Mouse (Mus musculus): ENCODE measurements around the gene Dab1. TPM values are rescaled to one million over a fixed set of nuclear protein-coding genes. Genes with fewer than 3 reads are reported as not detected.
A peak's percentile ranks its signal among the peaks of the same experiment; 100 is the strongest.

Gene Dab1
- 100 to 1,000 TPM; 132 to 158 TPM for total RNA-seq (2021)

DNA sequence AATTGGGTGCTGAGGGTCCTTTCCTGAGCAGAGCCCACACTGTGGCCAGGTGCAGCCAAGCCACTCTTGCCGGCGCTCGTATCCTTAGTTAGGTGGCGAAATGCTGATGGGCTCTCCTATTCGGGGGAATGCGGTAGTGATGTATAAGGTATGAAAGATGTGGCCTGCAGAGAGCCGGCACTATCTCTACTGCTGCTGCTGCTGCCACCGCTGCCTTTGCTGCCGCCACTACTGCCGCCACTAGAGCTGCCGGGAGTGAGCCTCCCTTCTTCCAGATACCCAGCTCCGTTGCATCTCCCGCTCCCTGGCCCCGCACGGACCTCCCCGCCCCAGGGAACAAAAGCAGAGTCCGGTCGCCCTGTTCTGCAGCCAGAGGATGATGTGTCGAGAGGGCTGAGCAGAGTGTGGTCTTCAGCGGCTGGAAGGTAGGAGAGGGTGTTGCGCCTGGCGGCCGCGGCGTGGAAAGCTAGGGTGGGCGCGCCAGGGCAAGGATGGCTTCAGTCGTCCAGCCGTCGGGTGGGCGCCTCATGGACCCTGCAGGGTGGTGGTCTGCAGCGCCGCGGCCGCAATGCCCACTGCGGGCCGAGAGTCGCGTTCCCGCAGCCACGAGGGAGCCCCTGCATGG, at the start of gene Dab1:
Dab1 (plus strand) TSS at position 39 of the 625 bp plus-strand sequence.
- DNase-seq (ENCODE audit: extremely low spot score in 1 of 2, low spot score in 1 of 2) = peak; percentile 62 to 64

DNA sequence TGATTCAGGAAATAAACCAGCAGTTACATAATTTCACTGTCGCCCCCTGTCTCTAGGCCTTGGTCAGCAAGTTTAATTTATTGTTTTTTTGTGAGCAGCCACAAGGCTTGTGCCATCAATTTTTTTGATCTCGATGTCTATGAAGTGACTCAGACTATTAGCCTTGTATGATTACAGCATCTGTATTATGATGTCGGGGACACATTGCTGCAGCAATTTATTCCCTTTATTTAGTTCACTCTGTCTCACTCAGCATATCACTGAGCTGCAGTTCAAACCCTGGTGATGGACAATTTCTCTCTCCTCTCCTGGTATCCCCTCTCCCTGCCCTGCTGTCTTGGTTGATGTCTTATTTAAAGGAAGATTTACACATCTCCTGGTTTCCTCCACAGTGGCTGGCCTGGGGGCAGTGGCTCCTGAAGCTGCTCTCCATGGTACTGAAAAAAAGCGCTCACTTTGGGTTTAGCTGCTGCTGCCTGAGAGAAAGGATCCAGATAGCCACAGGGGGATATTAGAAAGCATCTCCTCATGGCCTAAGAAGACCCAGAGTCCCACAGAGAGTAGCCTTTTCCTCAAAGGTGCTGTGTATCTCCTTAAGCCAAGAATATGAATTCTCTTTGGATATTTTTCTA, 47.3 kb upstream of the Dab1 start:
- DNase-seq (ENCODE audit: extremely low spot score in 1 of 2, low spot score in 1 of 2) = no peak

DNA sequence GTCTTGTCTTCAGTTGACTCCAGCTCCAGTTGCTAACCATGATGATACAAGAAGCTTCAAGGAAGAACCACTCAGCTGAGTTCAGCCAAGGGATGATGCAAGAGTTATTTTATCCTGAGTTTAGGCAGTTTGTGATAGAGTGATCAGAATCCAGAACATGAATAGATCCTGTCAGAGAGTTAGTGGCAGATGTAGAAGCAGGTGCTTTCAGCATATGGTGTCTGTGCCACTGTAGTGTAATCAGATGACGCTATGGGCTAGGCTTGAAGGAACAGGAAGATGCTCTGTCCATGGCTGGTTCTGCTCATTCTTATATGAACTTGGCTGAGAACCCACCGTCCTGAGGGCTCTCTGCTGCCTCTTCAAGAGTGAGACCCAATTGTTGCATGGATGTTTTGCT, 43.6 kb upstream of the Dab1 start:
- peak in 1 of 2 experiments; percentile 37 for DNase-seq (ENCODE audit: extremely low spot score in 1 of 2, low spot score in 1 of 2)

DNA sequence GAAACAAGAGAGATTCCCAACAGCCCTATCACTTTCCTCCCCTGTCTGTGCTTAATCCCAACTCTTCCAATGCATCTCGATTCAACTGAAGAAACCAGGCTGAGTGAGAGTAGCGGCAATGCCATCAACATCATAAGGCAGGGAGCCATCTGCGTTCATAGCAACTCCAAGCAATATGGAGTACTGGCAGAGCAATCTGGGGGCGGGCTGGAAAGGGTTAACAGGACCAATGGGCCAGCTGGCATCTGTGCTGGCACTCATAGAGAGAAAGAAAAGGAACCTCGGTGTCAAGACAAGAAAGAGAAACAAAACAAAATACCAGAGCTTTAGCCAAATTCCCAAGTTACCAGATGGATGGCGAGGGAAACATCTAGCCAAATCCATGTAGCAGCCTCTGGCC, 42.9 kb upstream of the Dab1 start:
- DNase-seq (ENCODE audit: extremely low spot score in 1 of 2, low spot score in 1 of 2) = no peak

DNA sequence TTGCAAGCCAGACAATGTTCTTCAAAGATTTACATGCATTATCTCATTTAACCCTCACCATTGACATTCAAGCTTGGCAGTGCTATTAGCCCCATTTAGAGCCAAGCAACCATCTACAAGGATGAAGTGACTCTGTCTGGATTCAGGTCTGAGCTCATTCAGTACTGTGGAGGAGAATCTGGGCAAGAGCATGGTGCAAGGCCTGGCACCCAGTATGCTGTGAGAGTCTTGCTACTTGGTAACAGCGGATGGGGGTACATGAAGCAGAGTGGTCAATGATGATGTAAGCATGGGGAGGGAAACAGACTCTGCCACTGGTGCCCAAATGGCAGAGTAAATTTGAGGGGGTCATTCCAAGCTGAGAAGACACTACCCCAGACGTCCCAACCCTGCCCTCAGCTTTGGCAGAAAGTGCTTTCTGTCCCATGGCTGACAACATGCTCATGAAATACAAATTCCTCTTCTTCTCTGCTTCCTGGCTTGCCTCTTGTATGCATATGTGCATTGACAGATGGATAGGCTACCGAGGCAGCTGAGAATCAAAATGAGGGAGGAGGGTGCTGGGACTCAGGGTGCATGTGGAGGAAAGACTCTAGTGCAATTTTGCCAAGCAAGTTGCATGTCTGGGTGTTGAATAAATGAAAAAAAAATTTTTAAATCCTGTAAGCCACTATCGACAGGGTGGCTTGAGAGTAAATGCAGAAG, 41.9 kb upstream of the Dab1 start:
- DNase-seq (ENCODE audit: extremely low spot score in 1 of 2, low spot score in 1 of 2) = peak in 1 of 2 experiments; percentile 36

DNA sequence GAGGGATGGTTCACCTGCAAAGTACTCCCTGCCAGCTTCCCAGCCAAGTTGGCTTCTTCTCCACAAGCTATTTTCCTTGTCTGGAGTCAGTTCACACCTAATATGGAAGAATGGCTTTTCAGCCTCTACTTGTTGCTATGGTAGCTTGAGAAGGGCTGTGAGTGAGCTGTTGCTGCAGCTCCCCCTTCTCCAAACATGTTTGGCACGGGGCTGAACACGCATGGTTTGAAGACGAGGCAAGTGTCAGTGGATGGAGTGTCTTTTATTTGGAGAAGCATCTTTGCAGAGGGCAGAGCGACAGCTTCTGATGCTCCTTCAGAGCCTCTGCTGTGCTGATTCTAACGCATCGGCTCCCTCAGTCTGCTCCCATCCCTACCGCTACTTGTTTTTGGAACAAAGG, 41.3 kb upstream of the Dab1 start:
- DNase-seq (ENCODE audit: extremely low spot score in 1 of 2, low spot score in 1 of 2) = peak; percentile 27 to 33

DNA sequence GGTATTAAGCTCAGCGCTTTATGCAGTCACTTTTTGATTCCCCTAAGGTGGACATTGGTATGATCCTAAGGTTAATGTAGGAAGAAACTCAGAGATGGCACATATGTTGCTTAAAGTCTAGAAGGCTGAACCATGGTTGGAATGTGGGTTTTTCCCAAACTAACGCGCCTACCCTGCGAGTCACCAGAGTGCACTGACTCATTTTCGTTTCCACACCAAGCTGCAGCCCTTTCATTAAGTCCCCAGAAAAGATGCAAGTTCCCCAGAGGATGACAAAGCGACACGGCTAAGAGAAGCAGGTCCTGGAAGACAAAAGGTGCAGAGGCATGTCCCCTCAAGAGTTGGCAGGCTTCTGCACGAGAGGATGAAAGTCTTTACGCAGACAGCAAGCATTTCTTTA, 39.1 kb upstream of the Dab1 start:
- no peak for DNase-seq (ENCODE audit: extremely low spot score in 1 of 2, low spot score in 1 of 2)

DNA sequence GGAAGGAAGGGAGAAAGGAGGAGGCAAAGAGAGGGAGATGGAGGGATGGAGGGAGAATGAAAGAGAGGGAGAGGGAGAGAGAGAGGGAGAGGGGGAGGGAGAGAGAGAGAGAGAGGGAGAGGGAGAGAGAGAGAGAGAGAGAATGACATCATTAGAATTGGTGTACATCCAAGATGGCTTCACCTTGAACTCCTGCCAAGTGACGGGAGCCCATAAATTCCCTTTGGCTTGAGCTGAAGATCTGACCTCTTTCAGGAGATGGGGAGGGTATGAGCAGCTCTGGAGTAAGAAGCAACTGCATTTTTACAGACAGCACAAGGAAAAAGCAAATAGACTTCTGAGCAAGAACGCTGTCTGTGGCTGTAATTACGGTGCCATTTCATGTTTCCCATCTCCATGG, 4.1 kb upstream of the Dab1 start:
- no peak for DNase-seq (ENCODE audit: extremely low spot score in 1 of 2, low spot score in 1 of 2)

DNA sequence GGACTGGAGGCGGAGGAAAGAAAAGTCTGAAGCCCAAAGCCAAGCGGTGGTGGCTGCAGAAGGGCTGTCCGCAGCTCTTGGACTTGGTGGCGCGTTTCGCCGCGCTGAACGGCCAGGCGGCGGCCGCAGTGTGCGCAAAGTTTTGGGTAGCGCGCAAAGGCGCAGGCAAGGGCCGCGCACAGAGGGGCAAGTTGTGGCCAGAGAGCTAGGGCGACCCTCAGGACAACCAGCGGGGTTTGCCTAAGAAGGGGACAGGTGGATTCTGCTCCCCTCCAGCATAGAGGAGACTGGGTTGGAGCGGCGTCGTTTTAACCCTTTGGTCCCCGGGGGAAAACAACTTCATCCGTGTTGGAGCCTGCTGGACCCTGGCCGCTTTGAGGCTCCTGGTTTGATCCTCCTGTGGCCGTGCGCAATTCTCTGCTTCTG, 800 bp downstream of the Dab1 start:
- peak; percentile 29 to 58 for DNase-seq (ENCODE audit: extremely low spot score in 1 of 2, low spot score in 1 of 2)

DNA sequence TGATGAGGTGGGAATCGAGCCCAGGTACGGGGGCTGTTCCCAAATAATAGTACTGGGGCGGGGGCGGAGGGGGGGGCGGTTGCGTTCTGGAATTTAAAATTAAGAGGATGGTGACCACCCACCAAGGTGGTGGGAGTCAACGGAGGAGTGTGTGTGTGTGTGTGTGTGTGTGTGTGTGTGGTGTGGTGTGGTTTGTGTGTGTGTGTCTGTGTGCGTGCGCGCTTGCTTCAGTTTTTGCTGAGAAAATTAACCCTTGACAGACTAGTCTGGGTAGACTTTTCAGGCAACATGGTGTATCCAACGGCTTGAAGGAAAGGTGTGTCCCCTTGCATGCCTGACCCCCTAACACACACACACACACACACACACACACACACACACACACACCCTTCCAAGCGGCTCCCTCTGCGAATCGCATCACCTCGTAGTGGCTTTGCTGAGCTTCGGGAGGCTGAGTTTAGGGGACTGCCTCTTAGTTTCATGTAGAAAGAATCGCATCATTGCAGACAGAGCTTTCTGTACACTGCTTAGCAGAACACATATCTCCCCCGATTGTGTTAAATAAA, 1.5 kb downstream of the Dab1 start:
- DNase-seq (ENCODE audit: extremely low spot score in 1 of 2, low spot score in 1 of 2) = no peak

DNA sequence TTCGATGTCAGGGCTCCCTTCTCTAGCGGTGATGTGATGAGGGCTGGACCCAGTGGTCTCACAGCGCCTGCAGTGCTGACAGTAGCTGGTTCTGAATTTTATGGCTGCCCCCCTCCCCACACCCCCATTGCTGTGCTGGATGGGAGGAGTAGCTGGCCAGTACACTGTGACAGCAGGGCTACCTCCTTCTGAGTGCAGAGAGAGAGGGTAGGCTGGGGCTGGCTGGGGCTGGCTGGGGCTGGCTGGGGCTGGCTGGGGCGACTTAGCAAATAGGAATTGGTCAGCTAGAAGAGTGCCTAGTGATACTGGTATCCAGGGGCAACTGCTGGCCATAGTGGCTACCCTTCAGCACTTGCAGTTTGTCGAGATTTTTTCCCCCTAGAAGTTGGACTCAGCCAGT, 2.4 kb downstream of the Dab1 start:
- DNase-seq (ENCODE audit: extremely low spot score in 1 of 2, low spot score in 1 of 2) = no peak

DNA sequence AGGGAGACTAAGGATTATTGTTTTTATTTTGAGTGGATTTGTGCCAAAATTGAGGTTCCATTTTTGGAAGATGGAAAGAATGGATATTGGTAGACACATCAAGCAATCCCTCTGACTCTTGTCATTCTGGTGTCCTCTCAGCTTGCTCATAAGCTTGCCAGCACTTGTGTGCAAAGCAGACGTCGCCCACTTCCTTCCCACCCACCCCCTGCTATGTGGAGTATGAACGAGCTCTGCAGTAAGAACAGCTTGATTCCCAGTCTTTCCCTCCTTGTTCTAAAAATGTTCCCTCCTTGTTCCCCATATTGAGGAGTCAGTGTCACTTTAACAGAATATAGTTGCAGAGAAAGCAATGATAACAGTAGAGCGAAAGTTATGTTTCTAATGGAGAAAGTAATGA, 11.0 kb downstream of the Dab1 start:
- DNase-seq (ENCODE audit: extremely low spot score in 1 of 2, low spot score in 1 of 2) = no peak

DNA sequence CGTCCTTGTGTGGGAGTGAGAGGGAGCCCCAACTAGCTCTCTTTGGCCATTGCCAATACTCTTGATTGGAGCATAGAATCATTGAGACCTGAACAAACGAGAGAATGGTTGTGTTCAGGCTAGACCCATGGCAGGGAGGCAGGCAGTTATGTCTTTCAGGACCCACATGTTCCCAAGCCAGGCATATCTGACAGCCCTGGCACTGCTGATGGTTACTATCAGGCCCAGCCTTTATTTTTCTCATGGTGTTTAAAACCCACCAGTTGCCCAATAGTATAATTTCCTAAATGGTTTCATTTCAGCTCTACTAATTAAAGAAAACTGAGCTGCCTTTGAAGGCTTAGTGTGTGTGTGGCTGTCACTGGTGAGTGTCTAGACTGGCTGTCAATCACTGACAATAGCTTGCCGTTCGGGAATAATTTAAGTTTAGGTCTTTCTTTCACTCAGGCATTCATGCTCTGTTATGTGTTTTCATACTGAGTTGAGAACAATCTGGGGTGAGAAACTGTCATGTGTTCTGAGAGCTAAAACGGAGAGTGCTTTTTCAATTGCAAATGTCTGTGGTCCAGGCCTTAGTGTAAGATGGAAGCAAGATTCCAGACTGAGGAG, 17.1 kb downstream of the Dab1 start:
- no peak for DNase-seq (ENCODE audit: extremely low spot score in 1 of 2, low spot score in 1 of 2)

DNA sequence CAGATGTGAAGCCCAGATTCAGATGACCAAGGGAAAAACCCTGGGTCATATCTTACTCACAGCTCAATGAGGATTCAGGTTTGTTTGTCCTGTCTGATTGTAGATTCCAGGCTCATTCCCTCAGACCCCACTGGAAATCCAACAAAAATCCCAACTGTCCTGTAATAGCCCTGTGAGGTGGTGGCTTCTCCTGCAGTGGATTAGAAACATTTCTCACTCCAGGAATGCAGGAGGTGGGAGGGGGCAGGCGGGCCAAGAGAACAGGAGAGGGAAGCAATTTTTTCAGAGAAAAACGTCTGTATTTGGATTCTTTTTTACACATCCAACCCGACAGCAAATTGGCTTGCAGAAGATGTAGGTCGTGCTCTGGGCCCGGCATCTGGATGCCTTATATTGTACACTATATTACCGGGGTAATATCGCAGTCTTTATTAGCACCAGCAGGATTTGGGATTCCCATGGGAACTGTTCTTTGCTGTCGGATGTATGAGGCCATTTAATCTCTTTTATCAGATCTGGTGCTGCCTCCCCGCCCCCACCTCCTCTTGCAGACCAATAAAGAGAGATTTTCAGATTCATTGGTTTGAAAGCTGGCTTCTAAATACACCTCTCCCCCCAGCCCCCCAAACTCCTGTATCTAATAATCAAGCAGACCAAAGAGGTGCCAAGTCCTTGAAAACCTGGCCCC, 29.2 kb downstream of the Dab1 start:
- no peak for DNase-seq (ENCODE audit: extremely low spot score in 1 of 2, low spot score in 1 of 2)

DNA sequence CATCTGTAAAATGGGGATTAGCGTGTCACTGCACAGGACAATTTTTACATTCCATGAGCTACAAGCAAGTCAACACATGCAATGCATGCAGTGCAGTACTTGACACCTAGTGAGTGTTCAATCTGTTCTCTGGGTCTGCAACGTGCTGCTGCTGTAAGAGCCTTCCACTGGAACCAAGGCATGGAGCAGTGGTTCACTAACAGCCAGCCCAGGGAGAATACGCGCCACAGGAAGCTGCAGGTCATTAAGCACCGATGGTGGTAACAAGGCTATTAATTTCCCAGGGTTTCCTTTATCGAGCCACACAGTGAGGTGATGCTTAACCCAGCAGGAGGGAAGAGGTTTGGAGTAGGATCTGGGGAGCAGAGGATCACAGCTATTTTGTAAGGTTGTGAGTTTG, 36.6 kb downstream of the Dab1 start:
- no peak for DNase-seq (ENCODE audit: extremely low spot score in 1 of 2, low spot score in 1 of 2)

DNA sequence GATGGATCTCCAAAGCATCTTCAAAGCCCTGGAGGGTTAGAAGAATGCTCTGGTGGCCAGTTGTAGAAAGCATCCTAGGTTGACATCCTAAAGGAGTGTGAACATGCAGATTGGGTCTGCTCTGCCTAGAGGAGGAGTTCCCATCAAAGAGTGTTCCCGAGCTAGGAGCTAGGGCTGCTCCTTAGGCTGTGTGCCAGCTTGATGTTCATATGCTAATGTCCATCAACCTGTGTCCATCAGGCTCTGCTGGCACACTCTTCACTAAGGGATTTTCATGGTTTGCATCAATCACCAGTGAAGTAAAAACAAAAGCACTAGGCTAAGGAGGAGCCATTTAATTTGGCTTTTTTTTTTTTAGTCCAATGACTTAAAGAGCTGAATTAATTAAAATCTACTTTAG, 42.2 kb downstream of the Dab1 start:
- DNase-seq (ENCODE audit: extremely low spot score in 1 of 2, low spot score in 1 of 2) = no peak

DNA sequence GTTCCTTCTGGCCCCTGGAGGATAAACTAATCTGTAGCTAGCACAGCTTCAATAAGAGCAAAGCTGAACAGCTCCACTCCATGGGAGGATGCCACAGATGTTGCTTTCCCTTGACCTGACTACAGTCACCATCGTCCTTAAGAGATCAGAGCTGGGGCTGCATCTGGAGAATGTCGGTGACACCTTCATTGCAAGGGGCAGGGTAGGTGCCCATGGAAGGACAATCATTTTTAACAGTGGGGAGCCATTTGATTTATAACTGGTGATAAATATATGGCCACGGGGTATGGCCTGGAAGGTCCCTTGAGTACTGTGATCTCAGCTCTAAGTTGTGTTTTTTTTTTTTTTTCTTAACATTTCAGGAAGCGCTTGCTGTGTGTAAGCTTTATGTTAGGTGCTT, 48.3 kb downstream of the Dab1 start:
- no peak for DNase-seq (ENCODE audit: extremely low spot score in 1 of 2, low spot score in 1 of 2)

DNA sequence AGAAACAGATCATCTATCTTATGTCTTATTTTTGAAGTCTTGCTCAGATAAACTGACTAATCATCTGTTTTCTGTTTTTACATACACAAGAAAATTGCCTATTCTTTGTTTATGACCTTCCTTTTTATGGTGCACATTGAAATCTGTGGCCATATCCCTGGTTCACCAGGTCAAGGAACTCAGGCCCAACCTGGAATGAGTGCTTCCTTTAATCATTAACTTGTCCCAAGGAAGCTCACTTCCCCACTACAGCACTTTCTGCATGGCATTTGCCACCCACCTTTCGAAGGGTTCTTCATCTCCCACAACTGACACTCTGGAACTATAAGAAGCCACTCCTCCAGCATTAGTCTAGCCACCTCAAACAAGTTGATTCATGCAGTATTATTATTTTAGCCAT, 58.0 kb downstream of the Dab1 start:
- DNase-seq (ENCODE audit: extremely low spot score in 1 of 2, low spot score in 1 of 2) = no peak

DNA sequence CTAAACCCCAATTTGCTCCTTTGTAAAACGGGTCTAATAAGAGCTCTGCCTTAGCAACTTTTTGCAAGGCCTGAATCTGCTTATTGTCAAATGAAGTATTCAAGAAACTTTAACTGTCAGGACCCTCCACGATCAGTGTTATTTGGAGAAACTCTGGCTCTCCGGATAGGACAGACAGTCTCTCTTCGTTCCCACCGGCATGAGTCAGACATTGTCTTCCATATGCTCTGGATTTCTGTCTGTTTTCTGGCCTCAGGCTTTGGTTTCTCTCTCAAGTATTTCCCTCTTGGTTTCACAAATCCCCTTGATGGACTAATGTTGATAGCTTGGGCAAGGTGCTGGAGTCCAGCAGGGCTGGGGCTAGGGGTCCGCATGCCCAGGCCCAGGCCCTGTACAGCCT, 59.3 kb downstream of the Dab1 start:
- no peak for DNase-seq (ENCODE audit: extremely low spot score in 1 of 2, low spot score in 1 of 2)

DNA sequence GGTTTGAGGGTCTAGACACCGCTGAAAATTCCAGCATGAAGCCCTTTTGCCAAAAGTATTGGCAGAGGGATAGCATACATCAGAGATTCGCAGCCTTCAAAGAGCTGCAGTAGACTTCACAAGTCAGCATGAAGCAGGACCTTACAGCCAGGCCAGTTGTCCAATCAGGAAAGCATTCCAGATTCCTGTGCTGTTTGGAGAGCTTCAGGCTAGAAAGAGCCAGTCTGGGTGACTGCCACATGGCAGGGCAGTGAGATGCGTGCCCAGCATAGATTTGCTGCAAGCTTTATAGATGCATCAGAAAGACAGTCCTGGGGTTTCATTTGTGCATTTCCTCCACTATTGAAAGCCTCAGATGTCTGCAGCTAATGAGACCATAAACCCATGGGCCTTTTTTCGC, 66.0 kb downstream of the Dab1 start:
- no peak for DNase-seq (ENCODE audit: extremely low spot score in 1 of 2, low spot score in 1 of 2)

DNA sequence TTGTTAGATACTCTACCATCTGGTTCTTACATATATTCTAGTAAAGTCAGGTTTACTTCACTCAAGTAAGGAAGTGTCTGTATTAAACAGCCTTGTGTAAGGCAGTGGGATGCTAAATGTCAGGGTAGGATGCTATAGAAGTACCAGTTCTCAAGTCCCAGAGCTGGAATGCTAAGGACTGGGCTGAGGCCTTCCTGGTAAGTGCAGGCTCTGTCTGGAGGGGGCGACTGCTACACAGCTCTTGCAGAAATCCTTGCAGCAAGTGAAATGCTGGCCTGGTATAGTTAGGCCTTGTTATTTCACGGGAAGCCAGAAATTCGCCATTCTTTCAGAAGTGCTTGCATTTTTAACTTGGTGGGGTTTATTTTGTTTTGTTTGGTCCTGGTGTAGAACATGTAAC, 72.6 kb downstream of the Dab1 start:
- DNase-seq (ENCODE audit: extremely low spot score in 1 of 2, low spot score in 1 of 2) = no peak
